Mouse (Mus musculus) embryo, embryonic 9.5 days (tissue): ENCODE results near the gene Ppp2r5e.

Source experiments
- DNase-seq: peaks from one replicate; pipeline ENCODE4 v3.0.0-alpha.2; 2017; ENCODE audit errors: extremely low spot score

Gene Ppp2r5e

DNA sequence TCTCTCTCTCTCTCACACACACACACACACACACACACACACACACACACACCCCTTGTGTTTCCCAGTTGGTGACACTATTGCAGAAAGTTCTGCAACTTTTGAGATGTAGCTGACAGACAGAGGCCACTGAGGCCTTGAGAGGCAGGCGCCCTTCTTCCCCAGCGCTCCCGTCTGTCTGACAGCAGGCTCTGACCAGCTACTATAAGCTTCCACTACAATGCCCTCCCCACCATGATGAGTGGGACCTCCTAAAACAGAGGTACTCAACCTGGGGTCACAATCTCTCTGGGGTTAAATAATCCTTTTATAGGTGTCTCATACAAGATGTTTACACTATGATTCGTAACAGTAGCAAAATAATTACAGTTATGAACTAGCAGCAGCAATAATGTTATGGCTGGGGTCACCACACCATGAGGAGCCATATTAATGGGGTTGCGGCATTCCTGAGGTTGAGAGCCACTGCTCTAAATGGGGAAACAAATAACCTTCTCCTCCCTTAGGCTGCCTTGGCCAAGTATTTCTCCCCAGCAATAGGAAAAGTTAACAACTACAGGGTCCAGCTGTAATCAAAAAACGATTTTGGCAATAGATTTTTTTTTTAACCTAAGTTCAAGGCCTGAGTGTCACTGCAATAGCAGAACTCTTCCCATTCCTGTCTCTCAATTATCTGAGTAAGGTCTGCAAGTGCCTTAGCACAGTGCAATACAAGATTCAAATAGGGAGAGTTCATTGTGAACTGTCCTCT is 58.2 kb downstream of the Ppp2r5e start:
- no peak for DNase-seq

DNA sequence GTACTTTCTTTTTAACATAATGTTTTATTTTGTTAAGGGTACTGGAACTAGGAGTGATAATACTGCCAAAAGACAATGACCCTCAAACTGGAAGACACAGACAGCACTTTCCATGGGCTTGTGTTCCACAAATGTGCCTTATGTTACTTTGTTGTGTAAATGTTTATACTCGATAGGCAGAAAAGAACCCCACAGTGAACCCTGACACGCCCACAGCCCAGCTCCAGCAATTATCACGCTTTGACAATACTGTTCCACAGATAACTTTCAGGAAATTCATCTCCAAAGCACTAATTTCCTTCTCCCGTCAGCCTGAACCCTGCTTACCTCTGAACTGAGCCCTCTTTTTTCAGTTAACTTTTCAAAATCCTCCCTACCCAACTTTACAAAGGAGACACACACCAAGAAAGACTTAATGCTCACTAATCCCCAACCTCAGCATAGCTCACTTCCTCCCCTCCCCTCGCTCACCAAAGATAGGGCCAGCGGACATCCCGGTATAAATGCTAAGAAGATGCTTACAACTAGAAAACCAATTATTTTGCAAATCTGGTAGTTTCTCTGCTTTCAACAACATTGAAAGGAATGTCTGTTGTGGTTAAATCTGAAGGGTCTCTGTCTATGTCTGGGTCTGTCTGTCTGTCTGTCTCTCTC is 58.9 kb downstream of the Ppp2r5e start:
- DNase-seq: no peak

DNA sequence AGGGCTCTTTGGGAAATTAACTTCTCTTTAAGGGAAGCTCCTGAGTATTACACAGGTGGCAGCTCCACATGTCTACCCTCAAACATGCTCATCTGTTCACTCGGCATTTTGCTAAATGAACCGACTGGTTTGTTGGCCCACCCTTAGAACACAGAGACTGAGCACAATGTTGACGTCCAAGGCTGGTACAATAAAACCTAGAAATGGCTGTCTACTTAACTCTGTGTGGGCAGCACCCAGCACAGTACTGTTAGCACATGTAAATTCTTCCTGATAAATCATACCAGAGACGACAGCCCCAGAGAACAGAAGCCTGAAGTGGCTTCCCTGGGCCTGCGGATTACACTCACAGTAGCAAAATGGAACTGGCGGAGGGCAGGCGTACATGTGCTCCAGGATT is 59.5 kb downstream of the Ppp2r5e start:
- no peak for DNase-seq

DNA sequence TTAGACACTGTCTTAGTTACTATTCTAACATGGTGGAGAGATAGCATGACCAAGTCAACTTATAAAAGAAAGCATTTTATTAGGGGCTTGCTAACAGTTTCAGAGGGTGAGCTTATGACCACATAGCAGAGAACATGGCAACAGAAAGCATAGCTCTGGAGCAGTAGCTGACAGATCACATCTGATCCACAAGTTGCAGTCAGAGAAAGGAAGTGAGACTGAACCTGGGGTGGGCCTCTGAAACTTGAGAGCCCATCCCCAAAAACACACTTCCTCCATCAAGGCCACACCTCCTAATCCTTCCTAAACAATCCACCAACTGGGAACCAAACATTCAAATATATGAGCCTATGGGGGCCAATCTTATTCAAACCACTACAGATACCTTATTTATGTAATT is 62.9 kb downstream of the Ppp2r5e start:
- no peak for DNase-seq

DNA sequence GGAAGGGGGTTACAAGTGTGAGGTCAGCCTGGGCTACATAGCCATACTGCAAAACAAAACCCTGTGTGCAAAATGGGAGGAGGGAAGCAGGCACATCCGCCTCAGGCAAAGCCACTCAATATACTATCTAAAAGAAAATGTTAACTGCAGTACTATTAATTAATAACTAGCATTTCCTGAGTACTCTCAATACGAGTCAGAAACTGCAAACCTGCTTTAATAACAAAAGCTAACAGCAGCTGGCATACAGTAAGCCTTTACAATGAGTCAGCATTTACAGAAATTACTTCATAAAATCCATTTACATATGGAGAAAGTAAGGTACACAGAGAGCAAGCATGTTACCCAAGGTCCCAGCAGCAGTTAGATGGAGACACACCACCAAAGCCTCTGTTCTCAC is 64.2 kb downstream of the Ppp2r5e start:
- DNase-seq: no peak

DNA sequence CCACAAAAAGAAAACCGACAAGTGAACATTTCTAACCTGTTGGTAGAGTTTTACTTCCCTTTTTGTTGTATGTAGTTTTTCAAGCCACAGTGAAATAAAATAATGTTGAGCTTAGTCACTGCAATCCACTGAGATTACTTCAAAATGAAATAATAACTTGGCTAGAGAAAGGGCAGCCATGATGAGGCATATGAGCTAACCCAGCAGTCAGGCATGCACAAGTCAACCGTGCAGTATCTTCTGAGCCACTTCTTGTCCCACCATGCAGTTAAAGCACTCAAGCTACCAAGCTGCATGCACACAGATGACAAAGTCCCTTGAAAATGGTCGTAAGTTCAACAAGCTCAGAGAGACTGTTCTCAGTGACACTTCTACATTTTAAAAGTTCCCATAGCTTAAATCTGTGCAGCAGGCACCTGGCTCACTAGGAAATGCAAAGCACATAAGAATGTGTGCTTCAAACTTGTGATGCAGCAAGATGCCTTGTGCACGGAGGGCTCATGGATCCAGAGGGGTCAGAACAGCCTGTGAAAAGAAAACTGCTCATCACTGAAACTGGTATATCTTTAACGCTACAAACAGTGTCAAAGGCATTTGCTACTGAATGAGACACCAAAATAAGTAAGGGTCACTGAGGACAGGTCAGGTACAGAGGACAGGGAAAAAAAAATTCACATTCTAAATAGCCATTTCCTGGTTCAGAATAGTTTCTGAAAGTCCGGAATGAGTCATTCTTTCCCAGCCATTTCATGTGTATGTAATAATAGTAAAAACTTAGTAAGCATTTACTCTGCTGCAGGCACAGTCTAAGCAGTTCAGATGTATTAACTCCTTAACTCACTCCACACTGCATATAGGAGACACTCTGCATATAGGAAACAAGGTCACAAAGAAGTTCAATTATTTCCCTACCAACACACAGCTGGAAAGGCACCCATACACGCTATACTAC is 66.9 kb downstream of the Ppp2r5e start:
- no peak for DNase-seq

DNA sequence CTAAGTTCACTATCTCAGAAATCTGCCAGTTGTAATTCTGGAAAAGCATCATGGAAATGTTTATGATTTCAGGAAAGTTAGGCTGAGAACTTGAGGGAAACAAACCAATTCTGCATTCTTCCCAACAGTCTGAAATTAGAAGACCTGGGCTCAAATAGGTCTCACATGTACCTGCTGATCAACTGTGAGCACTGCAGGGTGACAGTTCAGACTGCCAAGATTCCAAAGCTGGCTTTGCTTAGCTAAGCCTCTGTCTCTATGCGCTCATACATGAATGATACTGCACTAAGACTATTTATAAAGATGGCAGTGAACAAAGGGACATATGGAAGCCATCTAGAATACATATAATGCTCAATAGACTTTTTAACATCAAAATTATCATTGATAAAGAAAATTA is 67.7 kb downstream of the Ppp2r5e start:
- no peak for DNase-seq

DNA sequence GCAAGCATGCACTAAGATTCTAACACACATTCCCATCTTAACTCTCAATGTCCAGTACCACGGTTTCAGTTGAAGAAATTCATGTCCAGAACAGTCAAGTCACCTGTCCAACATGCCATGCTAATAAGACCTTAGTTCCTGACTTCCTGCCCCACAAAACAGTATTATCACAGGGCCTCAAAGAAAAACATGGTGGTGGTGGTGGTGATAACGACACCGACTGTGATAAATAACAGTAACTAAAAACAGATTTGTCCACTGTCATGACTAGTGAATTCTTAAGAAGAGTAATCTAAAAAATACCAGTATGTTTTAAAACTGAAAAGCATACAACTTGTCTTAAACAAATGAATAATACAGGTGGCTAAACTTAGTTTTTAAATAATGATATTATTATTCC is 71.8 kb downstream of the Ppp2r5e start:
- no peak for DNase-seq

DNA sequence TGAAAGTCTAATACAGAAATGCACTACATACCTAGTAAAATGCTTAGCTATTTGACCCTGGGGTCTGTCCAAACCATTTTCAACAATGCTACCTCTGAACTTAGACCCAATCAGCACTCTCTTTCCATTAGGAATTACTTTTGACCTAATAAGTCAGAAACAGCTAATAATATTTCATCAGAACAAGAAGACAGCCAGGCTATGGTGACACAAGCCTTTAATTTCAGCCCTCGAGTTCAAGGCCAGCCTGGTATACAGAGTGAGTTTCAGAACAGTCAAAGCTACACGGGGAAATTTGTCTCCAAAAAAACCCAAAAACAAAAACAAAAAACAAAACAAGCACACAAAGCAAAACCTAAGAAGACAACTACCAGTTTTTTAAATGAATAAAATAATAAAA is 73.1 kb downstream of the Ppp2r5e start:
- no peak for DNase-seq

DNA sequence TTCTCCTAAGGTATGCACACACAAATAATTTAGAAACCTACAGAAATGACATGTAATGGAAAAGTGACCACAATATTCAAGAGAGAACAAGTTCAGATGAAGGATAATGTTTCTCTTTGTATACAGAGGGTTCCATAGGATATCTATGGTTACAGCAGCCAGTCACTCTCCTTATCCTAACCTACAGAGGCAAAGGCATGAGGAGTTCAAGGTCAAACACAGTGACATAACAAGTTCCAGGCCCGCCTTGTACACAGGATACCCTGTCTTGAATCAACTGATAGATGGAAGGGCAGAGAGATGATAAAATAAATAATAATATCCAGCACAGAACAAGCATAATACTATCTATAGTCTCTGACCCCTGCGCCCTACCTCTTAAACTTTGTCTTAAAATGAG is 73.7 kb downstream of the Ppp2r5e start:
- no peak for DNase-seq

DNA sequence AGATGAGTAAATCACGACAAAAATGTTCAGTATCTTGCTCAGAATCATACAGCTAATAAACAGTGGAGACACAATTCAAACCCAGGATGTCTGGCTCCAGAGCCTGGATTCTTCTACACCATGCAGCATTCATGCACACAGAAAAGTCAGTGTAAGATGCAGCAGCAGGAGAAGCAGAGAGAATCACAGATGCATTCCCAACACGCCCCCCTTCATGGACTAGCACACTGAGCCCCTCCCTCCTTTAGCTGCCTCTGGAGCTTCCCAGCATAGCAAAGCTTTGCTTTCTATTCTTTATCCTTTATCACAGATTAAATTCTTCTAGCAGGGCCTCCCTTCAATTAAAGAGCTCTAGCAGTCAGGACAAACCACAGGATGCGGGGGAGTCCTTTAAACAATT is 75.7 kb downstream of the Ppp2r5e start:
- no peak for DNase-seq

DNA sequence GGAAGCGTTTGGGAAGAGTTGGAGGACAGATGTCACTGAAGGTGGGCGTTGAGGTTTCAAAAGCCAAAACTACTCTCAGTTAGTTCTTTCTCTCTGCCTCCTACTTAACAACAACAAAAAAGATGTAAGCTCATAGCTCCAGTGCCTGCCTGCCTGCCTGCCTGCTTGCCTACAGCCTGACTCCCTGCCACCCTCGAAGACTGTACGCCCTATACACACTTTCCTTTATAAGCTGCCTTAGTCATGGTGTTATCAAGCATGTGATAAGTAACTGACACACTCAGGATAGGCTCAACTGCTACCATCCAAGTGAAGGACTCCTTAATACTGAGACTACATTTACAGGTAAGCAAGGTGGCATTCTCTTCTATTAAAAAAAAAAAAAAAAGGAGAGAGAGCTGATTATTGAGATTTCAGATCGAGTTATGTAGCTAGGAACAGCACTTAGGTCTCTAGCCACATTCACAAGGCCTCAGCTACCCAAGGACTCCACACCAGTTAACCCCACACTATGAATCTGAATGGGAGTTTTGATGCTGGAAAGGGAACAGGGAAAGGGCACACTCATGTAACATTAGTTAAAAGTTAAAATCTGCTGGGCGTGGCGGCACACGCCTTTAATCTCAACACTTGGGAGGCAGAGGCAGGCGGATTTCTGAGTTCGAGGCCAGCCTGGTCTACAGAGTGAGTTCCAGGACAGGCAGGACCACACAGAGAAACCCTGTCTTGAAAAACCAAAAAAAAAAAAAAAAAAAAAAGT is 76.7 kb downstream of the Ppp2r5e start:
- no peak for DNase-seq

DNA sequence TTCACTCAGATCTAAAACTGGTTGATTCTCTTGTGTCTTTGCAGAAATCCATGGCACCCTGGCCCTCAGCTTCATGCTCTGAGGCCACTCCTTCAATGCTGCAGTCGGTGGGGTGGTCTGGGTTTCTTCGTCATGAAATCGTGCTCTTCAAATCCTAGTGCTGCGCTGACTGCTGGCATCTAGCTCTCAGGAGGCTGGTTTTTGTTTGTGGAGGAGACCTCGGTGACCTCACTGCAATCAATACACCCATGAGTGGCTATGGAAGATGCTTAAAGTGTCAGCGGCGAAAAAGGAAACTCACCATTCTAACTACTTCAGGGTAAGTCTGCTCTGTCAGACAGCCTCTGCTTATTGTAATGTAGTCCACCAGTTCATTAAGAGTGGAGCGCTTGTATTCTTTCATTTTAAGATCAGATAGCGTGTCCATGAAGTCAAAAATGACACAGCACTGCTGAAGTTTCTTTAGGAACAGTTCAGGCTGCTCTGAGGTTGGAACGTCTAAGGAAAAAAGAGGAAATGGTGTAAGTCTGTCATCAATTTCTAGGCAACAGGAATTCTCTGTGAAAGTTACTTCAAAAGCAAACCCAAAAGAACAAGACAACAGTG is 80.6 kb downstream of the Ppp2r5e start:
- DNase-seq: peak; percentile 12

DNA sequence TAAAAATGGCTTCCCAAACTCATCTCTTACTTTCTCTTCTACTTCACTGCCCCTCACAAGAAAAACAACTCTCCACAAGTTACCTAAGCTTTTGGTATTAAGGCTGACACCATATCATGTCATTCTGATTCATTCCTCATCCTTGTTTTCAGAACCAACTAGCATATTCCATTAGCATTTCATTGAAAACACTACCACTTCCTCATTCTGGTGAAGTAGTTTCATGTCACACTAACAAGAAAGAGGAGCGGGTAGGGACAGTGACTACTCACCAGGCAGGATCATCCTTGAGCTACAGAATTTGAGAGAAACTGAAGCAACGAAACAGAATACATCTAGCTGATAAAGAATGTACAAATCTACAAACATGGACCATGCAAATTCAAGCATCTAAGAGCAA is 84.5 kb downstream of the Ppp2r5e start:
- DNase-seq: no peak

DNA sequence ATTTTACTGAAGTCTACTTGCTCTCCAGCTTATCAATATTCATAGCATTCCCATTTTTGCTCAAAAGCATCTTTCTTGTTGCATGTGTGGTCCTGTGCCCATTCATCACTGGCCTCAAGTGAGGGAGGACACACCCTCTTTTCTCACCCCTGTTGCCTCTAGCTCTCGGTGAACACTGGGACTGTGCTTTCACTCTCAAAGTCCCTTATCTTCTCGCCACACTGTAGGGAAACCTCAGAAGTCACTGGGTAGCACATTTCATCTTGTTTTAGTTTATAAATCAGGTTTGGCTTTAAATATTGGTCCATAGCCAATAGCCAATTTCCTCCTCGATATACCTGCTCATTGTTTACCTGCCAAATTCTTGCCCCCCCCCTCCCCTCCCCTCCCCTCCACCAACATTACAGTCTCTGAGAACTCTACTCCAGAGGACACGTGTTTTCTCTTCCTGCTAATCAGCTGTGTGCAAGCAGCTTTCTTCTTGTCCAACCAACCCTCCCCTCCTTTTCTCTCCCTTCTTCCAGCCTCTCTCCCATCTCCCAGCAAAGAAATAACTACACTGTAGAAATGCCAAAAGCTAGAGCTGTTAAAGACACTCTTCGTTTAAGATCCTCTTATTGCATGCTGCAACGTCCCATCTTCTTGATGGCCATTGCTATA is 90.9 kb downstream of the Ppp2r5e start:
- no peak for DNase-seq

DNA sequence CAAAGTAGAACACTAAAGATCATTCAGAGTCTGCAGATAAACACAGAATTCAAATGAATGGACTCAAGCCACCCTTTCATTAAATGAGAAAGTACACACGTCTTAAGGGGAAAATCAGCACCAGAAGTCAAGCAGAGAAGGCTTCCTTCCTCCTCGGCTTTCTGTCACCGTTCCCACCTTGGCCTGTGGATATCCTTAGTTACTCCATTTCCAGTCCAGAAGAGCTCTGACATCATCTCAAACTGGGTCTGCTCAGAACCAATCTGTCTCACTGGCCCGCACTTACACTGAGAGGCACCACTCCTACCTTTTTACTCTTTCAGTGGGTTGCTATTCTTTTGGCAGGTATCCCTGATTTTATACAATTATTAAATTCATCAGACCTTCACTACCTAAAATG is 93.4 kb downstream of the Ppp2r5e start:
- DNase-seq: no peak

DNA sequence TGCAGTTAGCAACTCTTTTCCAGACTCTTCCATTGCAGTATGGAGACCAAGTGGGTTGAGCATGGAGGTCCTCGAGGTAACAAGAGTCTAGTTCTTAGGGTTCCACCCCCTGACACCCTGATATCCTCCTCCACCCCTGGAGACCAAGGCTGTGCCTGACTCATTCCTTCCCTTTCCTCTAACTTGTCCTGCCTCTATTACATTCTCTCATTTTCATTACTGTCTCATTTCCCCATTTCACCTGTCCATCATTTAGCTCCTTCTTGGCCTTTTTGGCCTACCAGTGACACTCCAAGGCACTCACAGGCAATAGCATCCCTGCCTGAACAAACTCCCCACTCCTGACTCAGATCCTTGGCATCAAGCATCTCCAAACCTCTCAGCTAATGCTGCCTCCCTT is 98.3 kb downstream of the Ppp2r5e start:
- no peak for DNase-seq

DNA sequence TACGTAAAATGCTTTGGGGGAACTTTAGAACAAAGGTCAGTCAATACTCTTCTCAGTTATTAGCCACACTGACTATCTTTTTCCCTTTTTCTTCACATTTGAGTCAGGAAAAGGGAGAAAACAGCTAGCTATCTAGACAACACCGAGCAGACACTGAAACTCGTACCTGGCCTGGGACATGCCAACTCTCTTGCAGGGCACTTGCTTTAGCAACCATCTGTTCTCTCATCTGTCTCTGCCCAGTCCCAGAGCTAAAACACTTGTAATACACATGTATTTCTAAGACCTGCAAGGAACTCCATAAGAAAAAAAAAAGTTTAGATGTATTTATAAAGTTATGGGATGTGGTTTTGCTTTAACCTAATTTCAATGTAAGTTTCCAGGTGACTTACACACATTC is 100.4 kb downstream of the Ppp2r5e start:
- DNase-seq: no peak

DNA sequence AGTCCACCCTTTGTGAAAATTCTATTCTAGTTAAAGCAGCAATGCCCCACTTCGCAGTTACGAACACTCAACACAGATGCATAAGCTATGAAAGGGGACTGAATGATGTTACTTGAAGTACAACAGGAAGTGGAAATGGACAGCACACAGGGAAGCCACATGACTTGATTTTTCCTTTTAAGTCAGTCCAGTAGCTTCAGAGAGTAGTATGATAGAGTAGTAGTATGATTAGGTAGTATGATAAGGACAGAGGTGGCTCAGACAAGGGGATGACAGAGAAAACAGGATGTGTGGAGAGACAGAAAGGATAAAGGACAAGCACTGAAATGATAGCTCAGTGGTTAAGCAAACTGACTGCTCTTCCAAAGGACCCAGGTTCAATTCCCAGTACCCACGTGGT is 101.4 kb downstream of the Ppp2r5e start:
- no peak for DNase-seq

DNA sequence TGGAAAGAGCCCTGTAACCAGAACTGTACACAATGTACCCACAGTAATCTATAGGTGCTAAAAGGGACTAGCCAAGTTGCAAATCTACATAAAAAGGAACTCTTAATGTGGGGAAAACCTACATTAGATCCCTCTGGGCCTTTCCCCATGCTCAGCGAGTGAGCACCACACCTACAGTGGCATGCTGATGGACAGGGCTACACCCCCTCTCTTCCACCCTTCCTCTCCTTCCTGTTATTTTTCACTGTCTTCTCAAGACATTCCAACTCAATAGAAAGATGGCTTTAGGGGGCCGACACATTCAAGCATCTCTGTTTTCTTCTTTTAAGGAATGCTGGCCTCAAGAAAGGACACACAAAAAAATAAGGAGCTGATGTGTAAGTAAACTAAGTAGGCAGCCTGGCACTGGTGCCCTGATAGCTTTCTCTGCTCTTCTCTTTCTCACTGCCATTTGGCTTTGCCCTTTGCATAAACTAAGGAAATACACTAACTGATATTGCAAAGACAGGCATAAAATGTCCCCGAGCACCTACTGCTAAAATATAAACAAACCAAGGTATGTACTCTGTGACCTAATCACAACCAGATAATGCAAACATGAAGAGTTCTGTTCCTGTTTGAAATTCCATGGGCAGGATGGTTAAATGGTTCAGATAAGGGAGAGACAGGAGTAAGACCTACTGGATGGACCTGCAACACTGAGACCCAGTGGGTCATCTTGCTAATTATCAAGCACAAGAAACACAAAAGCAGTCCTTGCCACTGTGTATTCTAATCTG is 103.3 kb downstream of the Ppp2r5e start:
- DNase-seq: no peak
